Mouse (Mus musculus) embryonic facial prominence, embryonic 15.5 days (tissue): ENCODE measurements around the gene Nt5e. TPM values are rescaled to one million over a fixed set of nuclear protein-coding genes. Genes with fewer than 3 reads are reported as not detected.

Source experiments
- ATAC-seq: fragments of 200-750 bp; cut with Nextera tagmentation; 2 replicates; pipeline ENCODE4 v1.8.0; 2017; ENCODE audit warnings: low read depth, moderate TSS enrichment; ENCODE audit not compliant: insufficient number of reproducible peaks, low FRiP score, low TSS enrichment
- H3K27ac ChIP-seq: fragments of 300-500 bp; sonication (generic); replicated peaks from 2 replicates; pipeline ENCODE4 v1.5.1; 2015; ENCODE audit warnings: mild to moderate bottlenecking, inconsistent platforms
- H3K27me3 ChIP-seq: fragments of 300-500 bp; sonication (generic); 2 replicates; pipeline ENCODE4 v1.6.1; 2015; ENCODE audit warnings: inconsistent platforms
- H3K36me3 ChIP-seq: fragments of 300-500 bp; sonication (generic); 2 replicates; pipeline ENCODE4 v1.6.1; 2015; ENCODE audit warnings: mild to moderate bottlenecking, inconsistent platforms
- H3K4me1 ChIP-seq: fragments of 300-500 bp; sonication (generic); 2 replicates; pipeline ENCODE4 v1.6.1; 2015; ENCODE audit warnings: inconsistent platforms
- H3K4me2 ChIP-seq: fragments of 300-500 bp; sonication (generic); replicated peaks from 2 replicates; pipeline ENCODE4 v1.6.1; 2015; ENCODE audit warnings: mild to moderate bottlenecking, inconsistent platforms
- H3K4me3 ChIP-seq: fragments of 300-500 bp; sonication (generic); replicated peaks from 2 replicates; pipeline ENCODE4 v1.5.1; 2015; ENCODE audit warnings: mild to moderate bottlenecking, inconsistent platforms
- H3K9ac ChIP-seq: fragments of 300-500 bp; sonication (generic); 2 replicates; pipeline ENCODE4 v1.6.1; 2015; ENCODE audit warnings: inconsistent platforms
- H3K9me3 ChIP-seq: fragments of 300-500 bp; sonication (generic); replicated peaks from 2 replicates; pipeline ENCODE4 v1.6.1; 2016; ENCODE audit warnings: inconsistent platforms
- WGBS: fragments of 180-500 bp; shearing (Covaris S2); methylation state at CpG from one replicate; pipeline ENCODE4 v1.1.7; 2015; 5-methylcytosine and 5-hydroxymethylcytosine counted together
- polyA plus RNA-seq: library from polyadenylated mRNA; unstranded; fragments of >200 nt; fragmentation: Nextera tagmentation; extraction: Ambion mirVana; gene quantifications from 2 replicates; pipeline ENCODE4 v1.2.1, GENCODE M21; 2015

Nt5e gene
- polyA plus RNA-seq, 1 experiment from 2014 or later, result 18.9 TPM

DNA sequence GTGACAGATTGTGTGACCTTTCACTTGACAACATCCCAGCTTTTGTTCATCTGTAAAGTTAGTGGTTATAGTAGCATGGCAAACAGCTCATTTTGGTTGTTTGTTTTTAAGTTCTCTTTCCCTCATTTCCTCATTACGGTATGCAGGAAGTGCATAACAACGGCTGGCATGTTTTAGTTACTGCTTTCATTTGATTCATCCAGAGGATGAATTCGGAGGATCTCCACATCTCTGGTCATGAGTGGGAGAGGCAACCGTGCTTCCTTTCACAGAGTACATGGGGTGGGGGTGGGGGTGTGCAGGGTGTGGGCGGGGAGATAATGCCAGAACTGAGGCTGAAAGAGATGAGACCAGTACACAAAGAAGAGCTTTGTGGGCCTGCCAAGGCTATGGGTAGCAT is 19.9 kb downstream of the Nt5e start:
- Histone ChIP-seq H3K9ac (no peak overlapping the region), H3K4me2 (no peak overlapping the region), H3K27me3 (no peaks in the 10 kb centered on the region), H3K4me3 (no peak overlapping the region), H3K9me3 (no peaks in the 10 kb centered on the region), H3K4me1 (peaks cover 12% of the 10 kb centered on the region; the same call in 1 of the 2 replicates), H3K36me3 (no peaks in the 10 kb centered on the region), H3K27ac (no peak overlapping the region)
- no peak for ATAC-seq
- WGBS, result 53% methylated on average over 5 of the region's 5 CpGs

DNA sequence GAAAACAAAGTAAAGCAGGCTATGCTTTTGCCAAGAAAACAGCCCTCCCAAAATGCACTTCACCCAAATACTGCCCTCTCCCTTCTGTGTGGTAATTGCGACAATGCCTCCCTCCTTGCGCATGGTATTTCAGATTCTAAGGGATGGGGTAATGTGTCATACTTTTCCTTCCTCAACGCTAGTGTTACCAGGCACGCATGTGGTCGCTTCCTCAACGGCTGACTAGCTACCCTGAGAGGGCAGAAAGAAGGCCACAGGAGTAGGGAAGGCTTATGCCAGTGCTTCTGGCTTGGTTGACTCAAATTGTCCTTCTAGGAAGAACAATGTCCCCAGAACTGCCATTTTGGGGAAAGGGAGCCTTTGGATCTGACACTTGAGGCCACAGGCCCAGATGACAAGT is 21.6 kb downstream of the Nt5e start:
- Histone ChIP-seq H3K9ac (no peak overlapping the region), H3K4me1 (peaks cover 28% of the 10 kb centered on the region), H3K27ac (no peak overlapping the region), H3K27me3 (no peaks in the 10 kb centered on the region), H3K9me3 (no peaks in the 10 kb centered on the region), H3K36me3 (no peaks in the 10 kb centered on the region), H3K4me3 (no peak overlapping the region), H3K4me2 (no peak overlapping the region)
- ATAC-seq, result no peak
- WGBS, result 88% methylated on average over 6 of the region's 6 CpGs

DNA sequence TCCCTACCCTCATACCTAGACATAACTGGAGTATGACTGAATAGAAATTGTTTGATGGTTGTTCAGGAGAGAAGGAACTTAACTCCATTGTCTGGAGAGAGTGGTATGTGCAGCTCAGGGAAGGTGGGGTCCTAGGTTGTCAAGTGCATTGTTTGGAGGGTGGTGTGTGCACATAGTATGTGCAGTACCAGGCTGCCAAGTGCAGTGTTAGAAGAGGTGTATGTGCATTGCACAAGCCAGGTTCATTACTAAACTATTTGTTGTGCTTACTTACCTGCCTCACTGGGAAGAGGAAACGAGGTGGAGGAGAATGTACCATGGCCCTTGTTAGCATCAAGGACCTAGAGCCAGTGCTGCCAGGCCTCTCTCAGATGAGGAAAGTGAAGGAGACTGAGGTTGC is 23.3 kb downstream of the Nt5e start:
- peaks cover 28% of the 10 kb centered on the region for H3K4me1 ChIP-seq
- WGBS, result 76% methylated on average over 1 of the region's 1 CpGs

DNA sequence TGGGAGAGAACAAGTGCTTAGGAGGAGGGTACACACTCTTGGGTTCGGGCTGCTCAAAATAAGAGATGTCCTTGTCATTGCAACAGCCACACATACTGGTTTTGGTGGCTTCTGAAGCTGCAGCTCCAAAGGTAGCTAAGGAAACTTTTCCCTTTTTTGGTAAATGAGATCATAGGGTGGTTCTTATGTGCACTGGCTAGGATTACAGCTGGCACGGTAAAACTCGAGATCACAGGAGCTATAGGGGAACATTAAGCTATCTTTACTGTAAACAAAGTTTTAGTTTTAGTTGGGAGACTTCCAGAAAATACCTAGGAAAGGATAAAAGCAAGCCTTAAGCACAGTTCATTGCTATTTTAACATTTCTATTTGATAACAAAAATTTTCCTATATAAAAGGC is 24.2 kb downstream of the Nt5e start:
- no peak overlapping the region for H3K4me3 ChIP-seq
- no peak for ATAC-seq
- H3K4me2 ChIP-seq, result no peak overlapping the region
- no peaks in the 10 kb centered on the region for H3K36me3 ChIP-seq
- no peaks in the 10 kb centered on the region for H3K27me3 ChIP-seq
- H3K4me1 ChIP-seq, result peaks cover 28% of the 10 kb centered on the region
- H3K9ac ChIP-seq, result no peak overlapping the region
- no peak overlapping the region for H3K27ac ChIP-seq
- no peaks in the 10 kb centered on the region for H3K9me3 ChIP-seq
- WGBS, result 43% methylated on average over 3 of the region's 3 CpGs

More for the DNA sequence above, 23.3 kb downstream of the Nt5e start:
- H3K9ac ChIP-seq, result no peak overlapping the region
- H3K36me3 ChIP-seq, result no peaks in the 10 kb centered on the region
- no peaks in the 10 kb centered on the region for H3K27me3 ChIP-seq
- no peak overlapping the region for H3K4me3 ChIP-seq
- H3K4me2 ChIP-seq, result no peak overlapping the region
- no peaks in the 10 kb centered on the region for H3K9me3 ChIP-seq
- no peak for ATAC-seq
- H3K27ac ChIP-seq, result no peak overlapping the region

DNA sequence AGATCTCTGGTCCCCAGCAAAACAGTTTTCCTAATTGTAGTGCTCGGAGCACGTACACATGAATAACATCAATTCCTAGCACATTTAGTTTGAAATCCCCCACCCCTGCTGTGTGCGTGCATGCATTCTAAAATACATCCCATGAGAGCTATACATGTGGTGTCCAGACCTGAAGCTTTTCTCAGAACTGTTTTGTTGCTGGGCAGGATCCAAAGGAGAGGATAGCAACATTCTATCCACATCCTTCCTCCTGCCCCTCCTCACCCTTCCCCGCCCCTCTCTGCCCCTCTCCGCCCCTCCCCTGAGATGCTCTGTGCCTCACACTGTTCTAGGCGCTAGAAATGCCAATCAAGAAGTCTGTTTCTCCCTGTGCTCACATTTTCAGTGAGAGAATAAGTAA is 25.7 kb downstream of the Nt5e start:
- Histone ChIP-seq H3K27me3 (no peaks in the 10 kb centered on the region), H3K9ac (no peak overlapping the region), H3K27ac (peak overlapping the region; percentile 48; the same call in 1 of the 2 replicates), H3K36me3 (no peaks in the 10 kb centered on the region), H3K4me3 (no peak overlapping the region), H3K4me2 (no peak overlapping the region), H3K9me3 (no peaks in the 10 kb centered on the region), H3K4me1 (peaks cover 28% of the 10 kb centered on the region)
- 41% methylated on average over 6 of the region's 6 CpGs for WGBS
- peak; percentile 79 for ATAC-seq

DNA sequence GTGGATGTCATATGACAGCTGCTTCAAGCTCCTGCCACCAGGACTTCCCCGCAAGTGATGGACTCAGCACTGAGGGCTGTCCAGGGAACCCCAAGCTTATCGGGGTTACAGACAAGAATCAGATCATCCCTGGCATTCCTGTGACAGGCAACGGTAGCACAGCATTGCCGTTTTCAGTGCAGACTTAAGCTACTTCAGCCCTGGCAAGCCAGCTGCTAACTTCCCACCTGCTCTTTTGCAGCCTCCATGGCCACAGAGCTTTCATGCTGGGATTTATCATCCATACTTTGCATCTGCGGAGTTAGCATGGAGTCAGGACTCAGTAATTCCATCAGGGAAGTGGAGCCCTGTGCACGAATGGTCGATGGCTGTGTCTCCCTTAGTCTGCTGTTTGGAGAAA is 26.5 kb downstream of the Nt5e start:
- ATAC-seq, result no peak
- WGBS, result 83% methylated on average over 7 of the region's 7 CpGs
- Histone ChIP-seq H3K4me1 (peaks cover 28% of the 10 kb centered on the region), H3K27ac (no peak overlapping the region), H3K9ac (no peak overlapping the region), H3K4me2 (no peak overlapping the region), H3K36me3 (no peaks in the 10 kb centered on the region), H3K27me3 (no peaks in the 10 kb centered on the region), H3K9me3 (no peaks in the 10 kb centered on the region), H3K4me3 (no peak overlapping the region)

DNA sequence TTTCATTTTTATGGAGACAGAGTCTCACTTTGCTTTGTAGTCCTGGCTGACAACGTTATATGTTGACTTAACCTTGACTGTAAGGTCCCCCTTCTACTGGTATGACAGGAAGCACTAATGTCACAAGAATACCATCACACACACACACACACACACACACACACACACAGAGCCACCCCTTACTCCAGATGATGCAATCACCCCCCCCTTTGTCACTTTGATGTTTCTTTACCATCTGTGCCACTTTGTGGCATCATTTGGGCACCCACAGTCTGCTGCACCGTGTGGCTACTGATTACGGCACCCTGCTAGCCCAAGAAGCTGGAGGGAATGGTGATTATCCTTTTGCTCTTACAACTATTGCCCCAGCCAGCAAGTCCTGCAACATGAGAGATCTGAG is 30.2 kb downstream of the Nt5e start:
- no peak overlapping the region for H3K9ac ChIP-seq
- no peak overlapping the region for H3K27ac ChIP-seq
- 54% methylated on average over 3 of the region's 3 CpGs for WGBS
- ATAC-seq, result no peak
- H3K36me3 ChIP-seq, result no peaks in the 10 kb centered on the region
- no peaks in the 10 kb centered on the region for H3K9me3 ChIP-seq
- H3K27me3 ChIP-seq, result no peaks in the 10 kb centered on the region
- peaks cover 19% of the 10 kb centered on the region for H3K4me1 ChIP-seq
- H3K4me3 ChIP-seq, result no peak overlapping the region
- no peak overlapping the region for H3K4me2 ChIP-seq

DNA sequence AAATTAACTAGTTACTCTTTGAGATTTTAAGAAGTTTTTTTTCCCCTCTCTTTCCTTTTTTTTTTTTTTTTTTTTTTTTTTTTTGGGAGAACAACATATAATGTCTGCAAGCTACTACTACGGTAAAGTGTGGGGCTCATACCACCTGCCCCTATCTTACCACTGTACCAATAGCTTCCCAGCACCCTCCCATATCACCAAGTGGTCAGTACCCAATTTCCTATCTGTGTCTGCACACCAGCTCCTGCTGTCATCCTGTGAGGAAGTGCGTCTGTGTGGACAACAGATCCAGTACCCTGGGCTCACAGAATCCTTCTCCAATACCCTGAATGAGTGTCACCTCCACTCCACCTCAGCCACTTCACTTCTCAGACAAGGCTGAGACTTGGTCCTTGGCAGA is 32.1 kb downstream of the Nt5e start:
- ATAC-seq, result no peak
- Histone ChIP-seq H3K27me3 (no peaks in the 10 kb centered on the region), H3K9me3 (no peaks in the 10 kb centered on the region), H3K27ac (no peak overlapping the region), H3K4me1 (0 out of 2 replicates have a peak, but pooled peaks cover 9% of the 10 kb centered on the region), H3K4me2 (no peak overlapping the region), H3K4me3 (no peak overlapping the region), H3K36me3 (no peaks in the 10 kb centered on the region), H3K9ac (no peak overlapping the region)
- WGBS, result 78% methylated on average over 2 of the region's 2 CpGs

DNA sequence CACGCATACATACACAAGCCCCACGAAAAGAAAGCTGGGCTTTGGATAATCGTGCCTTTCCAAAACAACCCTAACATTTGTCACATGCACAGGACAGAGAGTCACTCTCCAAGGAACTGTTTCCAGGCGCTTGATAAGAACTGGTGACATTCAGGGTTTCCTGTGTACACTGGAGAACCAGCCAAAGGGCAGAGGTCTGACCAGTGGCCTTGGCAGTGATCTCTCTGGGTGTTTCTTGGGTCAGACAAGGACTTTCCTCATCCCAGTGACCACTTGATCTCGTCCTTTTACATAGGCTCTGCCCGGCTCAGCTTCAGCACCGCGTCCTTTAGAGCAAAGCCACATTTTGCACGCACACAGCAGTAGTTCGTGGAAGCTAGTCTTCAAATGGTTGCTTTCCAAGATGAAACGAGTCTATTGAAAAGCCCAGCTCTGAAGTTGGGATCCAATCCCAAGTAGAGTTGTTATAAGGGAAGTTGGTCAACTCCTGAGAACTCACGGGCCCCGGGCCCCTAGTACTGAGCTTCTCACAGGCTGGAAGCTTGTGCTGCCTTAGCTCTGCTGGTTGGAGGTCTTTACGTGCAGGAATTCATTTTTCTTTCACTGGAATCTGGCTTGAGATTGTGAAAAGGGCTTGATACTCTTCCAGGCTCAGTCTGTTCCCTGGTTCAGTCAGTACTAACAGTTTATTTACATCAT is 34.4 kb downstream of the Nt5e start:
- no peak overlapping the region for H3K9ac ChIP-seq
- no peak for ATAC-seq
- peak overlapping the region; percentile 63 for H3K27ac ChIP-seq
- H3K9me3 ChIP-seq, result no peaks in the 10 kb centered on the region
- H3K4me2 ChIP-seq, result no peak overlapping the region
- WGBS, result 77% methylated on average over 14 of the region's 14 CpGs
- H3K27me3 ChIP-seq, result no peaks in the 10 kb centered on the region
- H3K36me3 ChIP-seq, result no peaks in the 10 kb centered on the region
- H3K4me3 ChIP-seq, result no peak overlapping the region
- H3K4me1 ChIP-seq, result 0 out of 2 replicates have a peak, but pooled peaks cover 9% of the 10 kb centered on the region

DNA sequence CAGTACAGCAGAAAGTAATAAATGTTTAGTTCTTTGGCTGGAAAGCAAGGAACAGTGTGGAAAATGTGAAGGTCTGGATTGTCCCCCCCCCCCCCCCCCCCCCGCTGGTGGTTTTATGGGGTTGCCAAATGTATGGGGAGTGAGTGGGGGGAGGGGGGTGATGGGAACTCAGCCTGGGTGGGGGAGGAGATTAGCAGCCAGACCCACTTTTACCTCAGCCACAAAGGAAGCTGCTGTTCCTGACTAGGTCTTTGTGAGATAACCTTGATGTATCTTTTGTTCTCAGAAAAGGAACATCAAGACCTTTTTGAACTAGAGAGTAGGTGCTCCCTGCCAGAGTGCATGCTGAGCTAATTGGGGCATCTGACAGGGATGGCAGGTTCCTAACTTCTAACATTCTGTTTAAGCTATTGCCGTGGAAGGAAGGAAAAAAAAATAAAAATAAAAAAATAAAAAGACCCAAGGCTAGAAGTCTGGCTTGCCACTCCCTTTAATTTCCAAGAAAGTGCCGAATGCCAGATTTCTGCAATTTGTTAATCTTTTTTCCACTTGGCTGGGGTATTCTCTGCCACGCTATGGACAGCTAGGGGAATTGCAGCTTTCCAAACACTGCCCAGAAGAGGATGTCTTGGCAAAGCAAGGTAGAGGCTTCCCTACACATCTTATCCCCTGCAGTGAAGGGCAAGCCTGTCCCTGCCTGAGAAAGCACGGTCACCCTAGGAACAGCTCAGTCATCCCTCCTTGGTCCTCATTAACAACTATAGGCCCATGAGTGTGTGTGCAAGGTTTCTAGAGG is 35.3 kb downstream of the Nt5e start:
- 0 out of 2 replicates have a peak, but pooled peaks have one; percentile 40 for ATAC-seq
- Histone ChIP-seq H3K9ac (no peak overlapping the region), H3K27me3 (no peaks in the 10 kb centered on the region), H3K27ac (no peak overlapping the region; the same call in 1 of the 2 replicates), H3K4me2 (no peak overlapping the region), H3K9me3 (no peaks in the 10 kb centered on the region), H3K4me3 (no peak overlapping the region), H3K4me1 (0 out of 2 replicates have a peak, but pooled peaks cover 9% of the 10 kb centered on the region), H3K36me3 (no peaks in the 10 kb centered on the region)
- 17% methylated on average over 5 of the region's 5 CpGs for WGBS

DNA sequence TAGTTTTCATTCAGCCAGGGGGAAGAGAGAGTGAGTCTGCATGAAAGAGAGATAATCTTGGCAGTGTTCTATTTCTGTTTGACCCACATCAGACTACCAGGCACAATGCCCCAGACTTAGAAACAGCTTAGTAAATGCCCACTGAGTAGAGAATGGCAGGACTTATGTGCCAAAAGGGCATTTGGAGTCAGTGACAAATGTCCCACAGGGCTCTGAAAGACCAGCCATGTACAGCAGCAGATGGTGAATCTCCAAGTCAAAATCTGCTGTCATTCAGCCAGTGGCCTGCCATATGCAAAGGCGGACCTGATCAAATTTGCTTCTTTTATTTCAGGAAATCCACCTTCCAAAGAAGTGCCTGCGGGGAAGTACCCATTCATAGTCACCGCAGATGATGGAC is 36.1 kb downstream of the Nt5e start:
- H3K36me3 ChIP-seq, result no peaks in the 10 kb centered on the region
- no peak overlapping the region for H3K27ac ChIP-seq
- H3K9me3 ChIP-seq, result no peaks in the 10 kb centered on the region
- H3K27me3 ChIP-seq, result no peaks in the 10 kb centered on the region
- H3K9ac ChIP-seq, result no peak overlapping the region
- 87% methylated on average over 3 of the region's 3 CpGs for WGBS
- no peak for ATAC-seq
- H3K4me1 ChIP-seq, result 0 out of 2 replicates have a peak, but pooled peaks cover 9% of the 10 kb centered on the region
- H3K4me2 ChIP-seq, result no peak overlapping the region
- no peak overlapping the region for H3K4me3 ChIP-seq
